Mouse (Mus musculus) layer of hippocampus, postnatal 10 days (tissue): ENCODE measurements around the gene Dph1. TPM values are rescaled to one million over a fixed set of nuclear protein-coding genes. Genes with fewer than 3 reads are reported as not detected.
A peak's percentile ranks its signal among the peaks of the same experiment; 100 is the strongest.
"Not testable (repeated sequence)": the region's sequence is repeated elsewhere in the genome, so short reads cannot be mapped to it uniquely, and the experiment has no call there.

Experiments used
- DNase-seq, 2 experiments: peaks; one replicate each; pipeline ENCODE4 v3.0.0; 2021; ENCODE audit warnings: low spot score in 2 of 2
- total RNA-seq, 2 experiments: library from RNA; stranded (reverse); gene quantifications; 2 replicates each; pipeline ENCODE4 v1.2.3; 2021

Gene Dph1
- total RNA-seq, 2 experiments from 2014 or later, result 20.8 to 21.1 TPM

- DNase-seq, result not testable (repeated sequence)
Measured at GRCm38 (mm10) chr11:75174574-75174973, 16.5 kb downstream of the Dph1 start.

- no peak for DNase-seq
Measured at GRCm38 (mm10) chr11:75173799-75174165, 17.3 kb downstream of the Dph1 start.

- peak; percentile 96 to 97 for DNase-seq
Measured at GRCm38 (mm10) chr11:75173095-75173798, 17.8 kb downstream of the Dph1 start.

- DNase-seq, result peak; percentile 58 to 67
Measured at GRCm38 (mm10) chr11:75172151-75173094, 18.6 kb downstream of the Dph1 start.

GRCm38 (mm10) chr11:75171186-75171865 is 19.7 kb downstream of the Dph1 start:
- DNase-seq, result peak; percentile 30 to 35

- peak; percentile 93 to 94 for DNase-seq
Measured at GRCm38 (mm10) chr11:75170136-75170751, 20.8 kb downstream of the Dph1 start.

- peak in 1 of 2 experiments; percentile 32 for DNase-seq
Measured at GRCm38 (mm10) chr11:75169405-75170080, 21.5 kb downstream of the Dph1 start, which contains the start of gene Hic1. TSS of gene Hic1 (minus strand) at chr11:75169519.

- peak; percentile 81 to 87 for DNase-seq
Measured at GRCm38 (mm10) chr11:75168590-75169361, 22.3 kb downstream of the Dph1 start.

GRCm38 (mm10) chr11:75167643-75168589 is 23.1 kb downstream of the Dph1 start:
- DNase-seq, result peak; percentile 21 to 28

- DNase-seq, result peak; percentile 22 to 31
Measured at GRCm38 (mm10) chr11:75166861-75167642, 24.0 kb downstream of the Dph1 start.

GRCm38 (mm10) chr11:75166193-75166842 is 24.7 kb downstream of the Dph1 start:
- DNase-seq, result peak in 1 of 2 experiments; percentile 31

GRCm38 (mm10) chr11:75165441-75166192 is 25.4 kb downstream of the Dph1 start:
- peak; percentile 81 for DNase-seq

GRCm38 (mm10) chr11:75164750-75165149 is 26.3 kb downstream of the Dph1 start:
- peak in 1 of 2 experiments; percentile 36 for DNase-seq

- DNase-seq, result no peak
Measured at GRCm38 (mm10) chr11:75164051-75164450, 27.0 kb downstream of the Dph1 start.

- no peak for DNase-seq
Measured at GRCm38 (mm10) chr11:75163379-75163778, 27.7 kb downstream of the Dph1 start.

GRCm38 (mm10) chr11:75162591-75163080 is 28.4 kb downstream of the Dph1 start:
- DNase-seq, result no peak
